Mouse (Mus musculus): ENCODE measurements around the gene Ndufv3. TPM values are rescaled to one million over a fixed set of nuclear protein-coding genes. Genes with fewer than 3 reads are reported as not detected.

Gene Ndufv3
- total RNA-seq, 4 experiments from 2014 or later: 254 to 452 (median 371) TPM

GRCm38 (mm10) chr17:31557947-31558542, 38.1 kb downstream of the Ndufv3 start:
- DNase-seq: no peak

- no peak for DNase-seq
Measured at GRCm38 (mm10) chr17:31559021-31559789, 39.3 kb downstream of the Ndufv3 start.

- peak; percentile 34 for DNase-seq
Measured at GRCm38 (mm10) chr17:31563632-31564014, 43.7 kb downstream of the Ndufv3 start.

- peak; percentile 98 for DNase-seq
Measured at GRCm38 (mm10) chr17:31564015-31564857, 44.3 kb downstream of the Ndufv3 start, which contains the start of gene Pknox1. Gene Pknox1 (plus strand): TSS chr17:31564734.

GRCm38 (mm10) chr17:31564858-31565140, 44.9 kb downstream of the Ndufv3 start:
- DNase-seq: no peak

- DNase-seq: peak; percentile 44
Measured at GRCm38 (mm10) chr17:31565141-31566056, 45.5 kb downstream of the Ndufv3 start.

GRCm38 (mm10) chr17:31566276-31566675, 46.4 kb downstream of the Ndufv3 start:
- DNase-seq: no peak

GRCm38 (mm10) chr17:31569756-31570155, 49.8 kb downstream of the Ndufv3 start:
- no peak for DNase-seq

- no peak for DNase-seq
Measured at GRCm38 (mm10) chr17:31570321-31570925, 50.5 kb downstream of the Ndufv3 start.

- DNase-seq: no peak
Measured at GRCm38 (mm10) chr17:31571689-31572088, 51.8 kb downstream of the Ndufv3 start.

- DNase-seq: no peak
Measured at GRCm38 (mm10) chr17:31574662-31575061, 54.7 kb downstream of the Ndufv3 start.

GRCm38 (mm10) chr17:31576394-31577175, 56.7 kb downstream of the Ndufv3 start:
- no peak for DNase-seq

- no peak for DNase-seq
Measured at GRCm38 (mm10) chr17:31580344-31580743, 60.4 kb downstream of the Ndufv3 start.

Small RNA genes lying within 50 kb of the gene (microRNA-seq; reads per million reads assigned to microRNA genes)
- 0 to 0.34 reads per million in 2 experiments for gene Gm24970

Other genes with a start within 250 kb of the Ndufv3 start
- 10 to 100 TPM in 2 of 4 experiments, 1 to 10 TPM in 2; 3.9 to 14.9 (median 9.1) TPM for gene Rsph1, start 242.7 kb upstream of the Ndufv3 start, total RNA-seq (2022)
- 10 to 100 TPM; 13.1 to 26.4 (median 22.5) TPM for gene Slc37a1, start 233.3 kb upstream of the Ndufv3 start, total RNA-seq (2022)
- gene Pde9a, start 133.9 kb upstream of the Ndufv3 start, total RNA-seq (2022): 1 to 10 TPM; 3.0 to 7.7 (median 5.2) TPM
- 10 to 100 TPM; 21.5 to 30.9 (median 26.1) TPM for gene Wdr4, start 135 bp upstream of the Ndufv3 start, total RNA-seq (2022)
- gene Pknox1, start 44.6 kb downstream of the Ndufv3 start, total RNA-seq (2022): 10 to 100 TPM; 20.6 to 28.1 (median 24.2) TPM
- 1 to 10 TPM; 2.6 to 5.3 (median 3.9) TPM for gene Cbs, start 117.1 kb downstream of the Ndufv3 start, total RNA-seq (2022)
- gene U2af1, start 138.8 kb downstream of the Ndufv3 start, total RNA-seq (2022): 100 to 1,000 TPM; 128 to 156 (median 143) TPM
- gene Cryaa, start 157.7 kb downstream of the Ndufv3 start, total RNA-seq (2022): not detected